31 mouse cellular contexts compared by ENCODE assay signal in genomic region chr17:70765337-70765736, GRCm38 (mm10).
DNase-seq lines count a peak whose midpoint lies in the region; ATAC-seq and TF ChIP-seq lines count a peak whose summit lies in the region.
"Had no signal": no experiment of that assay in that cellular context is flagged by ENCODE, and none has a peak within 500 bp of the region (broad histone marks: within the 10 kb centered on the region; RNA-seq: fewer than 3 reads in every experiment).

No protein-coding gene starts in this region.

- H3K4me1 ChIP-seq in intestine, postnatal 0 days (replicated peaks; ENCODE audit: control insufficient read depth, insufficient read depth, low read length), result no peaks in the 10 kb centered on the region
- no peaks in the 10 kb centered on the region for H3K4me1 ChIP-seq in intestine, embryonic 16.5 days (ENCODE audit: control insufficient read depth, insufficient read depth, low read length)
- H3K4me1 ChIP-seq in ES-Bruce4 (ENCODE audit: control insufficient read depth, insufficient read depth, low read length), result no peaks in the 10 kb centered on the region
- H3K4me1 ChIP-seq: embryonic facial prominence, embryonic 12.5 days; heart, embryonic 12.5 days; hindbrain, embryonic 13.5 days; liver, embryonic 13.5 days had no signal

- DNase-seq in 416B (ENCODE audit: low read depth) (peak; percentile 54), ZHBTc4 (ENCODE audit: low read depth, low spot score) (peak; percentile 86)
- DNase-seq in left cerebral cortex, adult 18-20 months (ENCODE audit: low spot score in 2 of 2), result no peak
- no peak for DNase-seq in gastrocnemius, adult 18-20 months (ENCODE audit: low spot score)
- DNase-seq: adrenal gland, postnatal 14 days; cerebellum, adult 11 months; cerebellum, adult 9-11 months; embryo, embryonic 11 days; heart, adult 2 months; heart, postnatal 4 days; kidney, adult 8-10 months; kidney, postnatal 10 days; layer of hippocampus, adult 9-11 months; liver, embryonic 13.5 days; lung, adult 2 months; right cerebral cortex, adult 18-20 months; spleen, adult 18-20 months; thymus, adult 18-20 months; thymus, postnatal 25 days had no signal

- no peaks in the 10 kb centered on the region for H3K36me3 ChIP-seq in intestine, postnatal 0 days (ENCODE audit: control insufficient read depth, insufficient read depth)
- H3K36me3 ChIP-seq in intestine, embryonic 16.5 days (ENCODE audit: control insufficient read depth, insufficient read depth, low read length), result no peaks in the 10 kb centered on the region
- no peaks in the 10 kb centered on the region for H3K36me3 ChIP-seq in ES-Bruce4 (ENCODE audit: control insufficient read depth, insufficient read depth, low read length, poor library complexity, severe bottlenecking)
- H3K36me3 ChIP-seq: embryonic facial prominence, embryonic 12.5 days; heart, embryonic 12.5 days; hindbrain, embryonic 13.5 days; liver, embryonic 13.5 days had no signal

- H3K9ac ChIP-seq in intestine, postnatal 0 days (ENCODE audit: low read depth, low read length), result no peak overlapping the region
- no peak overlapping the region for H3K9ac ChIP-seq in intestine, embryonic 16.5 days (ENCODE audit: low read depth, low read length)
- peak overlapping the region; percentile 32; the same call in 1 of the 2 replicates for H3K9ac ChIP-seq in ES-Bruce4 (ENCODE audit: low read depth, poor library complexity, severe bottlenecking)
- H3K9ac ChIP-seq: embryonic facial prominence, embryonic 12.5 days; heart, embryonic 12.5 days; hindbrain, embryonic 13.5 days; liver, embryonic 13.5 days had no signal

- TF ChIP-seq EP300 in ES-Bruce4 (IDR thresholded peaks at IDR 0.05; ENCODE audit: insufficient read depth, low read depth, low read length), result no peak

- peak; percentile 34 for TF ChIP-seq CTCF in intestine, postnatal 0 days (IDR thresholded peaks at IDR 0.05; ENCODE audit: low read depth)
- TF ChIP-seq CTCF in ES-Bruce4 (IDR thresholded peaks at IDR 0.05; ENCODE audit: low read depth, low read length), result peak; percentile 73

- no peak overlapping the region for H3K4me2 ChIP-seq in intestine, postnatal 0 days (replicated peaks; ENCODE audit: low read depth)
- H3K4me2 ChIP-seq in intestine, embryonic 16.5 days (ENCODE audit: low read depth, low read length), result no peak overlapping the region
- H3K4me2 ChIP-seq: embryonic facial prominence, embryonic 12.5 days; heart, embryonic 12.5 days; hindbrain, embryonic 13.5 days; liver, embryonic 13.5 days; midbrain, embryonic 11.5 days had no signal

- no peak overlapping the region for H3K27ac ChIP-seq in intestine, postnatal 0 days (ENCODE audit: low read depth, low read length)
- H3K27ac ChIP-seq in intestine, embryonic 16.5 days (ENCODE audit: low read length), result no peak overlapping the region
- H3K27ac ChIP-seq in ES-Bruce4 (ENCODE audit: insufficient read depth, low read length), result no peak overlapping the region
- H3K27ac ChIP-seq: embryonic facial prominence, embryonic 12.5 days; heart, adult 2 months; hindbrain, embryonic 13.5 days; left cerebral cortex, adult 2 months; liver, embryonic 13.5 days had no signal

- no peaks in the 10 kb centered on the region for H3K27me3 ChIP-seq in intestine, postnatal 0 days (replicated peaks; ENCODE audit: control insufficient read depth, insufficient read depth, low read length)
- H3K27me3 ChIP-seq in intestine, embryonic 16.5 days (replicated peaks; ENCODE audit: control insufficient read depth, insufficient read depth, low read length), result no peaks in the 10 kb centered on the region
- H3K27me3 ChIP-seq in ES-Bruce4 (ENCODE audit: control insufficient read depth, insufficient read depth, low read length, poor library complexity, severe bottlenecking), result no peaks in the 10 kb centered on the region
- H3K27me3 ChIP-seq: embryonic facial prominence, embryonic 12.5 days; heart, embryonic 12.5 days; hindbrain, embryonic 13.5 days; liver, embryonic 13.5 days had no signal

- WGBS in intestine, postnatal 0 days, result 95% methylated on average over 9 of the region's 9 CpGs
- 95% methylated on average over 9 of the region's 9 CpGs for WGBS in intestine, embryonic 16.5 days

- H3K9me3 ChIP-seq in intestine, postnatal 0 days (ENCODE audit: control insufficient read depth), result no peaks in the 10 kb centered on the region
- no peaks in the 10 kb centered on the region for H3K9me3 ChIP-seq in intestine, embryonic 16.5 days (ENCODE audit: control insufficient read depth, low read length)
- H3K9me3 ChIP-seq in ES-Bruce4 (replicated peaks; ENCODE audit: control insufficient read depth, insufficient read depth, low read length, poor library complexity, severe bottlenecking), result no peaks in the 10 kb centered on the region
- H3K9me3 ChIP-seq: embryonic facial prominence, embryonic 12.5 days; heart, embryonic 12.5 days; liver, embryonic 13.5 days had no signal

- no peak for ATAC-seq in intestine, postnatal 0 days
- no peak for ATAC-seq in intestine, embryonic 16.5 days
- ATAC-seq: CD4-positive, CD25-positive, alpha-beta regulatory T cell, adult 4 months; forebrain, embryonic 14.5 days; inflammation-experienced regulatory T-cells, adult 6 months; midbrain, embryonic 16.5 days had no signal

- H3K4me3 ChIP-seq in intestine, postnatal 0 days (ENCODE audit: low read depth, low read length), result no peak overlapping the region
- H3K4me3 ChIP-seq in intestine, embryonic 16.5 days (ENCODE audit: low read length), result no peak overlapping the region
- H3K4me3 ChIP-seq in ES-Bruce4 (ENCODE audit: low read depth, low read length), result no peak overlapping the region
- H3K4me3 ChIP-seq: embryonic facial prominence, embryonic 12.5 days; heart, adult 2 months; heart, embryonic 12.5 days; hindbrain, embryonic 13.5 days; left cerebral cortex, adult 2 months; liver, embryonic 13.5 days had no signal

- no peak for TF ChIP-seq POLR2A in ES-Bruce4 (IDR thresholded peaks at IDR 0.05; ENCODE audit: insufficient read depth, low read length)

Comparison
In these comparisons a context has a peak if more than half of its experiments do, and no peak if none do; other contexts are left out.
1. DNase-seq: peak in 416B (single experiment) and ZHBTc4 (single experiment); none in left cerebral cortex, adult 18-20 months (0 of 2) and gastrocnemius, adult 18-20 months (single experiment).